Mouse (Mus musculus) kidney, postnatal 4 days (tissue): ENCODE measurements at regions not wholly inside any gene's neighbourhood (a gene's known extent, or its start where the extent isn't known, plus 50 kb on each side); places are given as distances from the start of the nearest gene placed in this dataset.
A peak's percentile ranks its signal among the peaks of the same experiment; 100 is the strongest.

Source experiments
- DNase-seq, 2 experiments: peaks; one replicate each; pipeline ENCODE4 v3.0.0; 2021; ENCODE audit warnings: mixed read lengths in 2 of 2

- peak; percentile 18 to 21 for DNase-seq
Measured at GRCm38 (mm10) chr4:54170202-54170931, 344.5 kb downstream of the Tmem38b start.

GRCm38 (mm10) chr4:54184213-54184612 lies 358.4 kb downstream of the Tmem38b start:
- no peak for DNase-seq

- no peak for DNase-seq
Measured at GRCm38 (mm10) chr4:54195734-54196133, 369.9 kb downstream of the Tmem38b start.

- no peak for DNase-seq
Measured at GRCm38 (mm10) chr4:54202440-54202839, 376.6 kb downstream of the Tmem38b start.

- DNase-seq: no peak
Measured at GRCm38 (mm10) chr4:54224572-54224971, 398.7 kb downstream of the Tmem38b start.
